Mouse (Mus musculus) liver, postnatal 0 days (tissue): ENCODE measurements around the gene Letmd1.

Experiments
- CTCF ChIP-seq: sonication (generic); IDR thresholded peaks from 2 replicates; pipeline ENCODE4 v1.5.1; 2016; ENCODE audit warnings: antibody characterized with exemption, low read depth
- EP300 ChIP-seq: IDR thresholded peaks from 2 replicates; pipeline ENCODE4 v1.6.1; 2016; ENCODE audit warnings: antibody characterized with exemption, low read depth, mild to moderate bottlenecking

DNA sequence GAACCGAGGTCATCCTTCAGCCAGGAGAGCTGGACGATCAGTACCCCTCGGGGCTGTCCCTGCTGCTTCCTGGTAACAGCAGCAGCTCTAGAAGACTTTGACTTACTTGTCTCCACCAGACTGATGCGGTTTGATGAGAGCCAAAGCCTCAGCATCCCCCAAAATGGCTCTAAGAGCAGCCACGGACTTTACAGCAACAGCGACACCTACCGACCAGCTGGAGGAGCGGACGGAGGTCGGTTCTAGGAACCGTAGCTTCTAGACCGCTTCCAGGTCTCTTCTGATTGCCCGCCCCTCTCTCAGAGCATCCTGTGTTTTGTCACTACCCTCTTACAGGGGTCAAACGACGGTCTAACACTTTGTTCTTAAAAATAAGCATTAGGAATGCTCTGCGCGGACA is 11.5 kb upstream of the Letmd1 start:
- TF ChIP-seq CTCF (peak; percentile 98), EP300 (no peak)
